8 mouse cellular contexts compared by ENCODE assay signal in genomic region chr14:7826151-7826937, GRCm38 (mm10). TPM values are rescaled to one million over a fixed set of nuclear protein-coding genes. Genes with fewer than 3 reads are reported as not detected.
DNase-seq lines count a peak whose midpoint lies in the region; ATAC-seq lines count a peak whose summit lies in the region.

No protein-coding gene starts in this region.

- no peak overlapping the region for H3K4me3 ChIP-seq in heart, embryonic 14.5 days (ENCODE audit: control insufficient read depth in 1 of 2, insufficient read depth in 1 of 2, low read depth in 1 of 2, low read length in 2 of 2)
- H3K4me3 ChIP-seq in midbrain, embryonic 13.5 days (replicated peaks), result no peak overlapping the region

- no peaks in the 10 kb centered on the region for H3K27me3 ChIP-seq in heart, embryonic 14.5 days (ENCODE audit: control insufficient read depth, insufficient read depth, low read length)
- no peaks in the 10 kb centered on the region for H3K27me3 ChIP-seq in midbrain, embryonic 13.5 days

- WGBS in heart, embryonic 14.5 days, result 40% methylated on average over 10 of the region's 10 CpGs
- 35% methylated on average over 10 of the region's 10 CpGs for WGBS in midbrain, embryonic 13.5 days

- peak overlapping the region; percentile 30; the same call in 1 of the 2 replicates for H3K4me2 ChIP-seq in heart, embryonic 14.5 days (ENCODE audit: low read length)
- H3K4me2 ChIP-seq in midbrain, embryonic 13.5 days (replicated peaks), result no peak overlapping the region

- peak overlapping the region; percentile 42; the same call in 1 of the 2 replicates for H3K9ac ChIP-seq in heart, embryonic 14.5 days (ENCODE audit: low read length)
- H3K9ac ChIP-seq in midbrain, embryonic 13.5 days (replicated peaks), result no peak overlapping the region

- DNase-seq in Muller cell, postnatal 12 days (ENCODE audit: inconsistent ontology term), result peak; percentile 89
- DNase-seq in embryo, embryonic 10.5 days (ENCODE audit: low spot score), result peak; percentile 42
- peak; percentile 73 for DNase-seq in kidney, postnatal 10 days
- no peak for DNase-seq in right cerebral cortex, postnatal 4 days
- no peak for DNase-seq in spleen, adult 18-20 months

- H3K4me1 ChIP-seq in heart, embryonic 14.5 days (ENCODE audit: control insufficient read depth in 2 of 2, insufficient read depth in 2 of 2, low read length in 2 of 2), result peaks cover 24 to 54% of the 10 kb centered on the region in 2 experiments
- H3K4me1 ChIP-seq in midbrain, embryonic 13.5 days (replicated peaks), result peaks cover 22% of the 10 kb centered on the region

- H3K9me3 ChIP-seq in heart, embryonic 14.5 days (ENCODE audit: control insufficient read depth, low read length), result peaks cover 3% of the 10 kb centered on the region; the same call in 1 of the 2 replicates
- H3K9me3 ChIP-seq in midbrain, embryonic 13.5 days, result no peaks in the 10 kb centered on the region

- H3K27ac ChIP-seq in heart, embryonic 14.5 days (replicated peaks in 1 of 2; ENCODE audit: control insufficient read depth in 1 of 2, insufficient read depth in 1 of 2, low read depth in 2 of 2, low read length in 2 of 2), result peak overlapping the region; percentile 83 to 85
- H3K27ac ChIP-seq in midbrain, embryonic 13.5 days, result peak overlapping the region; percentile 60

- ATAC-seq in heart, embryonic 14.5 days (ENCODE audit: insufficient number of reproducible peaks, insufficient read depth, low FRiP score, low read depth), result peak; percentile 79
- ATAC-seq in midbrain, embryonic 13.5 days, result peak; percentile 51
- no peak for ATAC-seq in CD4-positive, CD25-positive, alpha-beta regulatory T cell, adult 4 months

- H3K36me3 ChIP-seq in heart, embryonic 14.5 days (ENCODE audit: control insufficient read depth, insufficient read depth, low read length), result no peaks in the 10 kb centered on the region
- H3K36me3 ChIP-seq in midbrain, embryonic 13.5 days, result no peaks in the 10 kb centered on the region

RNA-seq across cellular contexts. Expression of gene Flnb, which starts 8.6 kb away (rescaled TPM):
- polyA plus RNA-seq in heart, embryonic 14.5 days (2014; fragmentation: Nextera tagmentation; extraction: Ambion mirVana), result 10.0 and 11.2 TPM in 2 replicates
- polyA plus RNA-seq in midbrain, embryonic 13.5 days (2015; fragmentation: Nextera tagmentation; extraction: Ambion mirVana), result 10.8 and 11.3 TPM in 2 replicates
- 1 to 10 TPM; 5.0 to 7.5 TPM for polyA plus RNA-seq in CD4-positive, CD25-positive, alpha-beta regulatory T cell, adult 4 months (2017; shearing (Covaris generic))

RNA-seq across cellular contexts. Expression of gene Gm26661, which starts 35.0 kb away (rescaled TPM):
- not detected in 2 replicates for polyA plus RNA-seq in heart, embryonic 14.5 days (2014; fragmentation: Nextera tagmentation; extraction: Ambion mirVana)
- not detected in 2 replicates for polyA plus RNA-seq in midbrain, embryonic 13.5 days (2015; fragmentation: Nextera tagmentation; extraction: Ambion mirVana)
- polyA plus RNA-seq in CD4-positive, CD25-positive, alpha-beta regulatory T cell, adult 4 months (2017; shearing (Covaris generic)), result not detected

Comparison
In these comparisons a context has a peak if more than half of its experiments do, and no peak if none do; other contexts are left out.
1. DNase-seq: peak in Muller cell, postnatal 12 days (single experiment), embryo, embryonic 10.5 days (single experiment) and kidney, postnatal 10 days (single experiment); none in right cerebral cortex, postnatal 4 days (single experiment) and spleen, adult 18-20 months (0 of 2).